Mouse (Mus musculus) kidney, adult 2 months (tissue): ENCODE measurements at regions not wholly inside any gene's neighbourhood (a gene's known extent, or its start where the extent isn't known, plus 50 kb on each side); places are given as distances from the start of the nearest gene placed in this dataset.

ENCODE experiments used
- CTCF ChIP-seq: fragments of 200-500 bp; conservative IDR thresholded peaks from 2 replicates; pipeline ENCODE4 v1.5.1; 2011; ENCODE audit warnings: low read depth, mild to moderate bottlenecking, control low read depth, low read length, moderate library complexity, mixed read lengths; ENCODE audit not compliant: insufficient read depth, insufficient read length
- POLR2A ChIP-seq: fragments of 200-500 bp; IDR thresholded peaks from one replicate; pipeline ENCODE4 v1.6.1; 2011; ENCODE audit warnings: low read depth, low read length, control low read depth

- TF ChIP-seq POLR2A (no peak), CTCF (no peak)
Measured at GRCm38 (mm10) chr3:37874864-37875263, 150.6 kb upstream of the Gm5148 start.
